Mouse (Mus musculus) hindbrain, embryonic 15.5 days (tissue): ENCODE data around the gene Calm5. TPM values are rescaled to one million over a fixed set of nuclear protein-coding genes. Genes with fewer than 3 reads are reported as not detected.
"Not testable (repeated sequence)": the region's sequence is repeated elsewhere in the genome, so short reads cannot be mapped to it uniquely, and the experiment has no call there.

Source experiments
- ATAC-seq: fragments of 200-750 bp; cut with Nextera tagmentation; 2 replicates; pipeline ENCODE4 v1.8.0; 2017; ENCODE audit warnings: low read depth, moderate number of reproducible peaks, moderate TSS enrichment; ENCODE audit not compliant: low FRiP score
- H3K27ac ChIP-seq: fragments of 300-500 bp; sonication (generic); replicated peaks from 2 replicates; pipeline ENCODE4 v1.5.1; 2015; ENCODE audit warnings: mild to moderate bottlenecking, inconsistent platforms
- H3K27me3 ChIP-seq: fragments of 300-500 bp; sonication (generic); 2 replicates; pipeline ENCODE4 v1.6.1; 2015; ENCODE audit warnings: control low read depth, inconsistent platforms
- H3K36me3 ChIP-seq: fragments of 300-500 bp; sonication (generic); 2 replicates; pipeline ENCODE4 v1.6.1; 2015; ENCODE audit warnings: control low read depth, inconsistent platforms
- H3K4me1 ChIP-seq: fragments of 300-500 bp; sonication (generic); replicated peaks from 2 replicates; pipeline ENCODE4 v1.6.1; 2015; ENCODE audit warnings: control low read depth, inconsistent platforms
- H3K4me2 ChIP-seq: fragments of 300-500 bp; sonication (generic); 2 replicates; pipeline ENCODE4 v1.6.1; 2015; ENCODE audit warnings: moderate library complexity, mild to moderate bottlenecking, inconsistent platforms
- H3K4me3 ChIP-seq: fragments of 300-500 bp; sonication (generic); 2 replicates; pipeline ENCODE4 v1.5.1; 2015; ENCODE audit warnings: mild to moderate bottlenecking, inconsistent platforms
- H3K9ac ChIP-seq: fragments of 300-500 bp; sonication (generic); 2 replicates; pipeline ENCODE4 v1.6.1; 2015; ENCODE audit warnings: inconsistent platforms
- H3K9me3 ChIP-seq: fragments of 300-500 bp; sonication (generic); 2 replicates; pipeline ENCODE4 v1.6.1; 2016; ENCODE audit warnings: control low read depth, inconsistent platforms
- WGBS: fragments of 180-500 bp; shearing (Covaris S2); methylation state at CpG from one replicate; pipeline ENCODE4 v1.1.7; 2015; 5-methylcytosine and 5-hydroxymethylcytosine counted together
- polyA plus RNA-seq: library from polyadenylated mRNA; unstranded; fragments of >200 nt; fragmentation: Nextera tagmentation; extraction: Ambion mirVana; gene quantifications from 2 replicates; pipeline ENCODE4 v1.2.1, GENCODE M21; 2015

Gene Calm5
- not detected in 2 replicates for polyA plus RNA-seq

- not testable (repeated sequence) for H3K36me3 ChIP-seq
These were observed at the start of gene Calm5 for GRCm38 (mm10) chr13:3853648-3854333. Calm5 (plus strand) TSS chr13:3854173.

DNA sequence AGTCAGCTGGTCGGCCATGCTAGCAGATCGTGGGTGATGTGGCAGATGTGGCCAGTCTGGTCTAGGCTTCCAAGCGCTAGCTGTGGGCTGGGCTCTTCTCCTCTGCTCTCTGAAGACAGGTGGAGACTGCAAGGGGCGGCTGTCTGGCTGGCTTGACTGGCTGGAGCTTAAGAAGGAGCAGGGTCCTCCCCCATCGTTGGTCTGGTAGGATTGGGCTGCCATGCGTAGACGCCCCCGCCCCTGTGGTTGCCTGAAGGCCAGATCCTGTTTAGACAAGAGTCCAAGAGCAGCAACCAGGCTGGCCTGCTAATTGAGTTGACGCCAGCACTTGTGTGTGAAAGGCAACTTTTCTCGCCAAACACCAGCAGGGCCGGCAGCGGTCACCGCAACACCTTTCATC lies 49.8 kb upstream of the Calm5 start, which contains the start of gene Calml3:
Calml3 (minus strand) TSS at position 131 of the 400 bp plus-strand sequence.
- Histone ChIP-seq H3K27ac (no peak within 1 kb of the TSS), H3K4me1 (no peaks in the 10 kb centered on the region), H3K4me2 (no peak within 1 kb of the TSS), H3K36me3 (no peaks in the 10 kb centered on the region), H3K27me3 (no peaks in the 10 kb centered on the region), H3K4me3 (no peak within 1 kb of the TSS), H3K9me3 (no peaks in the 10 kb centered on the region), H3K9ac (no peak within 1 kb of the TSS)
- no peak for ATAC-seq
- WGBS = 91% methylated on average over 13 of the region's 13 CpGs

More at GRCm38 (mm10) chr13:3853648-3854333, at the start of gene Calm5:
- not testable (repeated sequence) for H3K27me3 ChIP-seq, H3K27ac ChIP-seq, H3K4me2 ChIP-seq, H3K4me3 ChIP-seq, H3K4me1 ChIP-seq, H3K9me3 ChIP-seq, H3K9ac ChIP-seq, ATAC-seq
- WGBS = 92% methylated on average over 3 of the region's 3 CpGs

- 57% methylated on average over 2 of the region's 2 CpGs for WGBS
- H3K27ac ChIP-seq = no peak overlapping the region
- no peaks in the 10 kb centered on the region for H3K27me3 ChIP-seq
- no peaks in the 10 kb centered on the region for H3K9me3 ChIP-seq
- H3K4me2 ChIP-seq = no peak overlapping the region
- H3K4me3 ChIP-seq = no peak overlapping the region
- no peak overlapping the region for H3K9ac ChIP-seq
- no peak for ATAC-seq
- H3K36me3 ChIP-seq = no peaks in the 10 kb centered on the region
- H3K4me1 ChIP-seq = no peaks in the 10 kb centered on the region
These were observed 48.8 kb upstream of the Calm5 start for GRCm38 (mm10) chr13:3805132-3805531.

- ATAC-seq = no peak
- 92% methylated on average over 5 of the region's 5 CpGs for WGBS
These were observed 48.3 kb upstream of the Calm5 start for GRCm38 (mm10) chr13:3805638-3806037.

DNA sequence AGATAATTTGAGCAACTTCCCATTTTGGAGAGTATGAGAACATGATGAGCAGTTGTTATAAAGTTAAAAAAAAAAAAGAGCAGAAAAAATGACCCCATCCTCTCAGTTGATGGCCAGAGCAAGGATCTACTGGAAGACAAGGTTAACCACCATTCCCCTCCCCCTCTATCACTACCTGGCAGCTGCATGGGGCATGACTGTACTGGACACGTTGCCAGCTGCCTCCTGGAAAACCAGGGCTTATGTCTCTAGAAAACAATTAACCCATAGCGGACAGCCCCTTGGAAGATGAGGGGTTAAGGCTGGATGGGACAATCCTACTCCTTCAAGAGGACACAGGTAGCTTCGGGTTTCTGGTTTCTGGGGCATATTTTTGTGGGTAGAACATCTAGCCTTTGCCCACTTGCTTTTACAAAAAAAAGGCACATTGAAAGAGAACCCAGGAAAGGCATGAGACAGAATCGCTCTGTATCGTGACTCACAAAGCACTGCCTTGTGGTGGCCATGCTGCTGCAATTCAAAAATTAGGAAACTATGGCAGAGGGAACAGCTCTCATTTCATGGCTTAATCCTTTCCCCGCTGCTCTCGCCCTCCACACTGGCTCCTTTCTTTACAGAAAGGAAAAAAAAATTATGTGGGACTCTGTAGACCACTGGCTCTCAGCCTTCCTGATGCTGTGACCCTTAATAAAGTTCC lies 46.7 kb upstream of the Calm5 start:
- ATAC-seq = no peak
- WGBS = 76% methylated on average over 7 of the region's 7 CpGs
- Histone ChIP-seq H3K4me3 (no peak overlapping the region), H3K9ac (no peak overlapping the region), H3K27me3 (no peaks in the 10 kb centered on the region), H3K4me1 (no peaks in the 10 kb centered on the region), H3K36me3 (no peaks in the 10 kb centered on the region), H3K27ac (no peak overlapping the region), H3K9me3 (no peaks in the 10 kb centered on the region), H3K4me2 (no peak overlapping the region)

More at GRCm38 (mm10) chr13:3805638-3806037, 48.3 kb upstream of the Calm5 start:
- H3K4me1 ChIP-seq = no peaks in the 10 kb centered on the region
- no peaks in the 10 kb centered on the region for H3K9me3 ChIP-seq
- no peak overlapping the region for H3K27ac ChIP-seq
- H3K36me3 ChIP-seq = no peaks in the 10 kb centered on the region
- no peaks in the 10 kb centered on the region for H3K27me3 ChIP-seq
- no peak overlapping the region for H3K4me2 ChIP-seq
- no peak overlapping the region for H3K9ac ChIP-seq
- no peak overlapping the region for H3K4me3 ChIP-seq

DNA sequence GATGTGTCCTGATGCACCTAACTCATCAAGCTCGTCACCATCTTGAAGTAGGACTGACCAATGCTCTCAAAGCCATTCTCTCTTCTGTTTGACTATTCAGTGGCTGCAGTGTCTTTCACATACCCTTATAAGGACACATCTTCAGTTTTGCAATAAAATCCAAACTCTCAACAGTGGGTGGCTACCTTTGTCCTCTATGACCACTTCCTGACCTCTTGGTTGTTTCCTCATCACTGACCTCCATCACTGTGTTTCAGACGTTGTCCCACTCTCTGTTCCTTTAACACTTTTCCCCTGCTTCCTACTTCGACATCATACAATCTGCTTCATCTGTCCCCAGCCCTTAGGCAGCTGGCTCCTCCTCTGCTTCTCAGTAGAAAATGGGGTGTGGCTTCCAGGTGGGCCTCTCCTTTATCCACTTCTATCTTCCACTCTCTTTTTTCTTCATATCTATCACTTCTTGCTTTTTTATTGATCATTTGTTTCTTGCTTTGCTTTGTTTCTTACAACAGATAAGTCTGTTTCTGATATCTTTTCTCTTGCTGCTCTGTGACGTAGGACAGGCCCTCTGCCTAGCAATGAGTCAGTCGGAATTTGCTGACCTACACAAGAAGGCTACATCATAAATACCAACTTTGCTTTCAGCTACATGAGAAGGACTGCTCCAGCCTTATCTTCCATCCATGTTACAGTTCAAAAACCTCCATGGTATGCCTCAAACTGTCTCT lies 35.8 kb upstream of the Calm5 start:
- Histone ChIP-seq H3K4me1 (no peaks in the 10 kb centered on the region), H3K27ac (no peak overlapping the region), H3K4me2 (no peak overlapping the region), H3K27me3 (no peaks in the 10 kb centered on the region), H3K36me3 (no peaks in the 10 kb centered on the region), H3K9ac (no peak overlapping the region), H3K9me3 (no peaks in the 10 kb centered on the region), H3K4me3 (no peak overlapping the region)
- no peak for ATAC-seq
- WGBS = 82% methylated on average over 5 of the region's 5 CpGs

GRCm38 (mm10) chr13:3818740-3819076 lies 35.3 kb upstream of the Calm5 start:
- no peak for ATAC-seq
- H3K9me3 ChIP-seq = no peaks in the 10 kb centered on the region
- 86% methylated on average over 2 of the region's 2 CpGs for WGBS
- no peak overlapping the region for H3K9ac ChIP-seq
- no peak overlapping the region for H3K27ac ChIP-seq
- H3K27me3 ChIP-seq = no peaks in the 10 kb centered on the region
- no peak overlapping the region for H3K4me3 ChIP-seq
- H3K4me2 ChIP-seq = no peak overlapping the region
- no peaks in the 10 kb centered on the region for H3K4me1 ChIP-seq
- no peaks in the 10 kb centered on the region for H3K36me3 ChIP-seq

GRCm38 (mm10) chr13:3822105-3822504 lies 31.9 kb upstream of the Calm5 start:
- WGBS = 62% methylated on average over 4 of the region's 4 CpGs
- no peak for ATAC-seq
- H3K4me2 ChIP-seq = no peak overlapping the region
- no peaks in the 10 kb centered on the region for H3K36me3 ChIP-seq
- H3K9me3 ChIP-seq = no peaks in the 10 kb centered on the region
- H3K4me1 ChIP-seq = no peaks in the 10 kb centered on the region
- no peak overlapping the region for H3K9ac ChIP-seq
- no peak overlapping the region for H3K4me3 ChIP-seq
- H3K27me3 ChIP-seq = no peaks in the 10 kb centered on the region
- no peak overlapping the region for H3K27ac ChIP-seq

DNA sequence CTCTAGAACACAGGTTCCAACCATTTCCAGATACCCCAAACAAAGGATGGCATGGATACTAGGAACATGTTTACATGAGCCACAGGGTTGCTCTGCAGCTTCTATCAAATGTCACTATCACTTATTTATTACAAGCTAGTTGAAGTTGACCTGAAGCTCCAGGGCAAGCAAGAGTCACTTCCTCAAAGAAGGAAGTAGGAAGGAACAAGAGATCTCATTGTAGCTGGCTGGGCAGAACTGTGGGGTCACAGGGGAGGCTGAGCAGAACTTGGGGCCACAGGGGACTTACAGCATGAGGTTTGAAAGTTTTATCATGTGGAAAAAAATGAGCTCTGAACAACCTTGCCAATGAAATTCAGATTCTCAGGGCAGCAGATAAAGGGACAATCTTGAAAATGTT lies 28.2 kb upstream of the Calm5 start:
- Histone ChIP-seq H3K4me2 (no peak overlapping the region), H3K27me3 (no peaks in the 10 kb centered on the region), H3K9ac (no peak overlapping the region), H3K4me3 (no peak overlapping the region), H3K9me3 (no peaks in the 10 kb centered on the region), H3K4me1 (no peaks in the 10 kb centered on the region), H3K36me3 (no peaks in the 10 kb centered on the region), H3K27ac (no peak overlapping the region)
- no peak for ATAC-seq

- no peak overlapping the region for H3K27ac ChIP-seq
- 84% methylated on average over 5 of the region's 5 CpGs for WGBS
- ATAC-seq = no peak
These were observed 22.4 kb upstream of the Calm5 start for GRCm38 (mm10) chr13:3831546-3831945.

GRCm38 (mm10) chr13:3831994-3832393 lies 22.0 kb upstream of the Calm5 start:
- H3K27me3 ChIP-seq = no peaks in the 10 kb centered on the region
- ATAC-seq = no peak
- no peaks in the 10 kb centered on the region for H3K4me1 ChIP-seq
- no peaks in the 10 kb centered on the region for H3K36me3 ChIP-seq
- WGBS = 73% methylated on average over 1 of the region's 1 CpGs
- H3K9me3 ChIP-seq = no peaks in the 10 kb centered on the region
- H3K27ac ChIP-seq = no peak overlapping the region
- no peak overlapping the region for H3K4me2 ChIP-seq
- no peak overlapping the region for H3K4me3 ChIP-seq
- H3K9ac ChIP-seq = no peak overlapping the region

More at GRCm38 (mm10) chr13:3831546-3831945, 22.4 kb upstream of the Calm5 start:
- no peak overlapping the region for H3K4me3 ChIP-seq
- H3K9me3 ChIP-seq = no peaks in the 10 kb centered on the region
- H3K9ac ChIP-seq = no peak overlapping the region
- no peaks in the 10 kb centered on the region for H3K36me3 ChIP-seq
- no peak overlapping the region for H3K4me2 ChIP-seq
- H3K27me3 ChIP-seq = no peaks in the 10 kb centered on the region
- H3K4me1 ChIP-seq = no peaks in the 10 kb centered on the region

GRCm38 (mm10) chr13:3832450-3832849 lies 21.5 kb upstream of the Calm5 start:
- WGBS = 79% methylated on average over 2 of the region's 2 CpGs
- Histone ChIP-seq H3K9me3 (no peaks in the 10 kb centered on the region), H3K27me3 (no peaks in the 10 kb centered on the region), H3K4me2 (no peak overlapping the region), H3K9ac (no peak overlapping the region), H3K4me3 (no peak overlapping the region), H3K4me1 (no peaks in the 10 kb centered on the region), H3K36me3 (no peaks in the 10 kb centered on the region), H3K27ac (no peak overlapping the region)
- no peak for ATAC-seq
